Mouse (Mus musculus) liver, embryonic 12.5 days (tissue): ENCODE results near the gene Ankrd63. TPM values are rescaled to one million over a fixed set of nuclear protein-coding genes. Genes with fewer than 3 reads are reported as not detected.

Experiments
- ATAC-seq: fragments of 200-750 bp; cut with Nextera tagmentation; 2 replicates; pipeline ENCODE4 v1.8.0; 2017; ENCODE audit warnings: moderate number of reproducible peaks, mild to moderate bottlenecking, moderate library complexity
- H3K27ac ChIP-seq: fragments of 300-500 bp; sonication (generic); 2 replicates; pipeline ENCODE4 v1.5.1; 2016; ENCODE audit warnings: mild to moderate bottlenecking
- H3K27me3 ChIP-seq: fragments of 300-500 bp; sonication (generic); replicated peaks from 2 replicates; pipeline ENCODE4 v1.6.1; 2016; ENCODE audit warnings: mild to moderate bottlenecking, moderate library complexity
- H3K36me3 ChIP-seq: fragments of 300-500 bp; sonication (generic); 2 replicates; pipeline ENCODE4 v1.6.1; 2016; ENCODE audit warnings: mild to moderate bottlenecking, moderate library complexity
- H3K4me1 ChIP-seq: fragments of 300-500 bp; sonication (generic); 2 replicates; pipeline ENCODE4 v1.6.1; 2016
- H3K4me2 ChIP-seq: fragments of 300-500 bp; sonication (generic); 2 replicates; pipeline ENCODE4 v1.6.1; 2016; ENCODE audit warnings: mild to moderate bottlenecking, moderate library complexity
- H3K4me3 ChIP-seq: fragments of 300-500 bp; sonication (generic); 2 replicates; pipeline ENCODE4 v1.5.1; 2016; ENCODE audit warnings: mild to moderate bottlenecking, moderate library complexity
- H3K9ac ChIP-seq: fragments of 300-500 bp; sonication (generic); 2 replicates; pipeline ENCODE4 v1.6.1; 2016; ENCODE audit warnings: mild to moderate bottlenecking, moderate library complexity
- H3K9me3 ChIP-seq: fragments of 300-500 bp; sonication (generic); replicated peaks from 2 replicates; pipeline ENCODE4 v1.6.1; 2016; ENCODE audit warnings: mild to moderate bottlenecking, moderate library complexity
- WGBS: fragments of 180-500 bp; shearing (Covaris S2); methylation state at CpG from one replicate; pipeline ENCODE4 v1.1.7; 2016; ENCODE audit not compliant: insufficient replicate concordance; 5-methylcytosine and 5-hydroxymethylcytosine counted together
- polyA plus RNA-seq: library from polyadenylated mRNA; unstranded; fragments of >200 nt; fragmentation: Nextera tagmentation; extraction: Ambion mirVana; gene quantifications from 2 replicates; pipeline ENCODE4 v1.2.1, GENCODE M21; 2016

The Ankrd63 gene
- polyA plus RNA-seq, 1 experiment from 2014 or later: 0.07 TPM

- peaks cover 93% of the 10 kb centered on the region for H3K27me3 ChIP-seq
- peaks cover 36% of the 10 kb centered on the region for H3K4me1 ChIP-seq
- 3% methylated on average over 32 of the region's 32 CpGs for WGBS
Measured at GRCm38 (mm10) chr2:118700179-118701062, 3.3 kb downstream of the Ankrd63 start.

GRCm38 (mm10) chr2:118697955-118698354 is 5.8 kb downstream of the Ankrd63 start:
- no peak overlapping the region for H3K27ac ChIP-seq
- H3K9ac ChIP-seq: no peak overlapping the region
- peaks cover 21% of the 10 kb centered on the region for H3K4me1 ChIP-seq
- H3K36me3 ChIP-seq: no peaks in the 10 kb centered on the region
- 41% methylated on average over 7 of the region's 7 CpGs for WGBS
- H3K27me3 ChIP-seq: peaks cover 76% of the 10 kb centered on the region
- no peak overlapping the region for H3K4me3 ChIP-seq
- no peak overlapping the region for H3K4me2 ChIP-seq
- no peaks in the 10 kb centered on the region for H3K9me3 ChIP-seq
- ATAC-seq: no peak

More at GRCm38 (mm10) chr2:118700179-118701062, 3.3 kb downstream of the Ankrd63 start:
- Histone ChIP-seq H3K4me2 (peak overlapping the region; percentile 55), H3K36me3 (no peaks in the 10 kb centered on the region), H3K9ac (no peak overlapping the region), H3K27ac (no peak overlapping the region), H3K9me3 (no peaks in the 10 kb centered on the region), H3K4me3 (peak overlapping the region; percentile 24)
- no peak for ATAC-seq

- H3K4me3 ChIP-seq: no peak overlapping the region
- H3K9me3 ChIP-seq: no peaks in the 10 kb centered on the region
- no peaks in the 10 kb centered on the region for H3K36me3 ChIP-seq
- H3K4me1 ChIP-seq: peaks cover 15% of the 10 kb centered on the region
- H3K27me3 ChIP-seq: peaks cover 76% of the 10 kb centered on the region
- 43% methylated on average over 5 of the region's 5 CpGs for whole genome bisulfite sequencing
- no peak overlapping the region for H3K27ac ChIP-seq
- no peak for ATAC-seq
- no peak overlapping the region for H3K9ac ChIP-seq
- no peak overlapping the region for H3K4me2 ChIP-seq
Measured at GRCm38 (mm10) chr2:118697311-118697877, 6.4 kb downstream of the Ankrd63 start.

GRCm38 (mm10) chr2:118696451-118697308 is 7.1 kb downstream of the Ankrd63 start:
- Histone ChIP-seq H3K9me3 (no peaks in the 10 kb centered on the region), H3K9ac (no peak overlapping the region), H3K4me3 (no peak overlapping the region), H3K27ac (no peak overlapping the region), H3K4me2 (no peak overlapping the region), H3K27me3 (peaks cover 71% of the 10 kb centered on the region), H3K36me3 (no peaks in the 10 kb centered on the region), H3K4me1 (peaks cover 12% of the 10 kb centered on the region; the same call in 1 of the 2 replicates)
- WGBS: 45% methylated on average over 21 of the region's 21 CpGs
- no peak for ATAC-seq

GRCm38 (mm10) chr2:118695677-118696232 is 8.0 kb downstream of the Ankrd63 start:
- no peak overlapping the region for H3K9ac ChIP-seq
- ATAC-seq: no peak
- H3K36me3 ChIP-seq: no peaks in the 10 kb centered on the region
- peaks cover 62% of the 10 kb centered on the region for H3K27me3 ChIP-seq
- H3K4me1 ChIP-seq: peaks cover 6% of the 10 kb centered on the region; the same call in 1 of the 2 replicates
- WGBS: 25% methylated on average over 11 of the region's 11 CpGs
- H3K27ac ChIP-seq: no peak overlapping the region
- H3K4me2 ChIP-seq: no peak overlapping the region
- H3K4me3 ChIP-seq: no peak overlapping the region
- no peaks in the 10 kb centered on the region for H3K9me3 ChIP-seq

GRCm38 (mm10) chr2:118693370-118693966 is 10.3 kb downstream of the Ankrd63 start:
- WGBS: 74% methylated on average over 19 of the region's 19 CpGs
- no peak overlapping the region for H3K27ac ChIP-seq
- H3K4me3 ChIP-seq: no peak overlapping the region
- H3K9ac ChIP-seq: no peak overlapping the region
- H3K36me3 ChIP-seq: no peaks in the 10 kb centered on the region
- peaks cover 50% of the 10 kb centered on the region for H3K27me3 ChIP-seq
- no peaks in the 10 kb centered on the region for H3K9me3 ChIP-seq
- ATAC-seq: no peak
- H3K4me1 ChIP-seq: no peaks in the 10 kb centered on the region
- H3K4me2 ChIP-seq: no peak overlapping the region

GRCm38 (mm10) chr2:118689875-118690274 is 13.9 kb downstream of the Ankrd63 start:
- Histone ChIP-seq H3K9me3 (no peaks in the 10 kb centered on the region), H3K27ac (no peak overlapping the region), H3K9ac (no peak overlapping the region), H3K4me2 (no peak overlapping the region), H3K27me3 (peaks cover 37% of the 10 kb centered on the region), H3K4me1 (no peaks in the 10 kb centered on the region), H3K4me3 (no peak overlapping the region), H3K36me3 (no peaks in the 10 kb centered on the region)
- WGBS: 71% methylated on average over 10 of the region's 10 CpGs
- ATAC-seq: no peak

- Histone ChIP-seq H3K36me3 (no peaks in the 10 kb centered on the region), H3K27me3 (peaks cover 28% of the 10 kb centered on the region), H3K4me2 (no peak overlapping the region), H3K4me1 (peaks cover 6% of the 10 kb centered on the region), H3K4me3 (no peak overlapping the region), H3K27ac (no peak overlapping the region), H3K9ac (no peak overlapping the region), H3K9me3 (no peaks in the 10 kb centered on the region)
- ATAC-seq: no peak
- 83% methylated on average over 3 of the region's 3 CpGs for WGBS
Measured at GRCm38 (mm10) chr2:118687791-118688190, 16.0 kb downstream of the Ankrd63 start.

GRCm38 (mm10) chr2:118686693-118687092 is 17.1 kb downstream of the Ankrd63 start:
- no peak overlapping the region for H3K27ac ChIP-seq
- no peaks in the 10 kb centered on the region for H3K36me3 ChIP-seq
- no peak overlapping the region for H3K4me3 ChIP-seq
- H3K27me3 ChIP-seq: peaks cover 22% of the 10 kb centered on the region
- 68% methylated on average over 8 of the region's 8 CpGs for WGBS
- no peak overlapping the region for H3K4me2 ChIP-seq
- H3K4me1 ChIP-seq: peaks cover 14% of the 10 kb centered on the region
- ATAC-seq: no peak
- no peaks in the 10 kb centered on the region for H3K9me3 ChIP-seq
- H3K9ac ChIP-seq: no peak overlapping the region

- no peaks in the 10 kb centered on the region for H3K36me3 ChIP-seq
- 70% methylated on average over 4 of the region's 4 CpGs for WGBS
- no peak overlapping the region for H3K4me3 ChIP-seq
- H3K27me3 ChIP-seq: peaks cover 33% of the 10 kb centered on the region
- no peaks in the 10 kb centered on the region for H3K9me3 ChIP-seq
- no peak for ATAC-seq
- H3K4me2 ChIP-seq: no peak overlapping the region
- no peak overlapping the region for H3K27ac ChIP-seq
- peaks cover 14% of the 10 kb centered on the region for H3K4me1 ChIP-seq
- no peak overlapping the region for H3K9ac ChIP-seq
Measured at GRCm38 (mm10) chr2:118685088-118685487, 18.7 kb downstream of the Ankrd63 start.

- Histone ChIP-seq H3K9ac (no peak overlapping the region), H3K36me3 (no peaks in the 10 kb centered on the region), H3K4me3 (no peak overlapping the region), H3K4me1 (peaks cover 20% of the 10 kb centered on the region), H3K9me3 (no peaks in the 10 kb centered on the region), H3K27me3 (peaks cover 46% of the 10 kb centered on the region), H3K4me2 (no peak overlapping the region), H3K27ac (no peak overlapping the region)
- ATAC-seq: no peak
- WGBS: 39% methylated on average over 8 of the region's 8 CpGs
Measured at GRCm38 (mm10) chr2:118682544-118683260, 21.1 kb downstream of the Ankrd63 start.
